Mouse (Mus musculus) testis, adult 2 months (tissue): ENCODE measurements at regions not wholly inside any gene's neighbourhood (a gene's known extent, or its start where the extent isn't known, plus 50 kb on each side); places are given as distances from the start of the nearest gene placed in this dataset.

Source experiments
- CTCF ChIP-seq: fragments of 200-500 bp; IDR thresholded peaks from 2 replicates; pipeline ENCODE4 v1.5.1; 2012; ENCODE audit warnings: low read depth, mild to moderate bottlenecking, inconsistent platforms, low read length, moderate library complexity; ENCODE audit not compliant: control insufficient read depth, insufficient read depth, insufficient replicate concordance
- POLR2A ChIP-seq: fragments of 200-500 bp; IDR thresholded peaks from 2 replicates; pipeline ENCODE4 v1.6.1; 2012; ENCODE audit warnings: low read depth, mild to moderate bottlenecking, inconsistent platforms, low read length, moderate library complexity; ENCODE audit not compliant: control insufficient read depth

DNA sequence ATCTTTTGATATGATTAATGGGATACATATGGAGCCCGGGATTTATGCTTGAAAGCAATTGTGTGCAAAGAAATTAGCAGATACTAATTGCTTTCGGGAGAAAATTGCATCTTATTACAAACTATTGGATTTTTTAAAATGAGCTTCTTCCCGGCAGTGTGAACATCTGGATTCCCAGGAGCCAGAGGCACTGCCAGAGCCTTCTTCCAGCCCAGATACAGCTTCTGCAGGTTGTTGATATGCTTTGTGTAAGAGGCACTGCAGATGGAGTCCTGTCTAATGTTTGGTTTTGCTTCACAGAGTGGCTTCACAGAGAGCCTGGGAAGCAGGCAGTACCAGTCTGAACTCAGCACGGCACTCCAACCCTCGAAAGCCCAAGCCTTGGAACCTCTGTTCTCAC lies 207.9 kb upstream of the Six2 start:
- no peak for TF ChIP-seq CTCF
- TF ChIP-seq POLR2A = no peak
